Mouse (Mus musculus): Measurements from ENCODE around the gene Clns1a. TPM values are rescaled to one million over a fixed set of nuclear protein-coding genes. Genes with fewer than 3 reads are reported as not detected.

Clns1a gene
- polyA plus RNA-seq, 1 experiment from 2014 or later: 106 TPM

- whole genome bisulfite sequencing: 82% methylated on average over 4 of the region's 4 CpGs
- no peak overlapping the region for H3K27ac ChIP-seq (ENCODE audit: poor library complexity, severe bottlenecking)
- no peak overlapping the region for H3K4me2 ChIP-seq
- H3K9me3 ChIP-seq (replicated peaks): no peaks in the 10 kb centered on the region
- H3K4me1 ChIP-seq (replicated peaks): peaks cover 14% of the 10 kb centered on the region
- no peaks in the 10 kb centered on the region for H3K27me3 ChIP-seq (replicated peaks)
- peaks cover 6% of the 10 kb centered on the region for H3K36me3 ChIP-seq
- H3K4me3 ChIP-seq: no peak overlapping the region
- no peak overlapping the region for H3K9ac ChIP-seq
- ATAC-seq (ENCODE audit: insufficient number of reproducible peaks, low FRiP score): no peak
These were observed 10.7 kb downstream of the Clns1a start for GRCm38 (mm10) chr7:97707123-97707522.

GRCm38 (mm10) chr7:97707809-97708208 is 11.4 kb downstream of the Clns1a start:
- ATAC-seq (ENCODE audit: insufficient number of reproducible peaks, low FRiP score): no peak
- WGBS: 71% methylated on average over 5 of the region's 5 CpGs
- Histone ChIP-seq H3K9ac (0 out of 2 replicates have a peak overlapping the region, but pooled peaks have one; percentile 24), H3K4me1 (replicated peaks) (peaks cover 14% of the 10 kb centered on the region), H3K4me2 (no peak overlapping the region), H3K27ac (ENCODE audit: poor library complexity, severe bottlenecking) (no peak overlapping the region), H3K9me3 (replicated peaks) (no peaks in the 10 kb centered on the region), H3K4me3 (no peak overlapping the region), H3K27me3 (replicated peaks) (no peaks in the 10 kb centered on the region), H3K36me3 (peaks cover 11% of the 10 kb centered on the region)

GRCm38 (mm10) chr7:97709204-97709603 is 12.8 kb downstream of the Clns1a start:
- Histone ChIP-seq H3K4me1 (replicated peaks) (peaks cover 14% of the 10 kb centered on the region), H3K4me3 (no peak overlapping the region), H3K9me3 (replicated peaks) (no peaks in the 10 kb centered on the region), H3K36me3 (peaks cover 20% of the 10 kb centered on the region), H3K4me2 (no peak overlapping the region), H3K27ac (ENCODE audit: poor library complexity, severe bottlenecking) (no peak overlapping the region), H3K9ac (no peak overlapping the region), H3K27me3 (replicated peaks) (no peaks in the 10 kb centered on the region)
- no peak for ATAC-seq (ENCODE audit: insufficient number of reproducible peaks, low FRiP score)
- WGBS: 80% methylated on average over 3 of the region's 3 CpGs

DNA sequence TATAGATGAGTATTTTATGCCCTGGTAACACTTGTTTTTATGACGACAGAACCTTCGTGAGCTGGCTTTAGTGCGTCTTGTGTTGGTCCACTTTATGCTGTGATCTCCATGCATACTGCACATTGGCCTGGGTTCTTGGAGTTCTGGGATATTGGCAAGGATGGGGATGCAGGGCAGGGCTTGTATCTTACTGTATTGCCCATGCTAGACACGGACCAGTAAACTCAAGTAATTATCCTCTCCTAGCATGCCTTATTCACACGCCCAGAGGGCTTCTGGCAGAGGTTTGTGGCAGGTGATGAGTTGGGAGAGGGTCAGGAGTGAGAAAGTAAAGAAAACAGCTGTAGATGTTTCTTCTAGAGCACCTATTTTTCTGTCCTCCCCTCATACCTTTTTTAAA is 18.2 kb downstream of the Clns1a start:
- Histone ChIP-seq H3K27ac (ENCODE audit: poor library complexity, severe bottlenecking) (no peak overlapping the region), H3K4me3 (no peak overlapping the region), H3K36me3 (peaks cover 71% of the 10 kb centered on the region), H3K9me3 (replicated peaks) (peaks cover 6% of the 10 kb centered on the region), H3K9ac (no peak overlapping the region), H3K4me2 (no peak overlapping the region), H3K4me1 (replicated peaks) (no peaks in the 10 kb centered on the region), H3K27me3 (replicated peaks) (no peaks in the 10 kb centered on the region)
- no peak for ATAC-seq (ENCODE audit: insufficient number of reproducible peaks, low FRiP score)
- 93% methylated on average over 5 of the region's 5 CpGs for WGBS

- ATAC-seq (ENCODE audit: insufficient number of reproducible peaks, low FRiP score): no peak
- Histone ChIP-seq H3K27ac (ENCODE audit: poor library complexity, severe bottlenecking) (no peak overlapping the region), H3K4me3 (no peak overlapping the region), H3K9me3 (replicated peaks) (peaks cover 6% of the 10 kb centered on the region), H3K27me3 (replicated peaks) (no peaks in the 10 kb centered on the region), H3K4me2 (no peak overlapping the region), H3K9ac (no peak overlapping the region), H3K36me3 (peaks cover 70% of the 10 kb centered on the region), H3K4me1 (replicated peaks) (0 out of 2 replicates have a peak, but pooled peaks cover 3% of the 10 kb centered on the region)
- WGBS: 90% methylated on average over 1 of the region's 1 CpGs
These were observed 20.9 kb downstream of the Clns1a start for GRCm38 (mm10) chr7:97717326-97717725.

GRCm38 (mm10) chr7:97719078-97719477 is 22.6 kb downstream of the Clns1a start:
- H3K4me2 ChIP-seq: no peak overlapping the region
- no peaks in the 10 kb centered on the region for H3K27me3 ChIP-seq (replicated peaks)
- peaks cover 60% of the 10 kb centered on the region for H3K36me3 ChIP-seq
- H3K4me3 ChIP-seq: no peak overlapping the region
- peaks cover 6% of the 10 kb centered on the region for H3K9me3 ChIP-seq (replicated peaks)
- no peak overlapping the region for H3K27ac ChIP-seq (ENCODE audit: poor library complexity, severe bottlenecking)
- H3K4me1 ChIP-seq (replicated peaks): 0 out of 2 replicates have a peak, but pooled peaks cover 3% of the 10 kb centered on the region
- no peak overlapping the region for H3K9ac ChIP-seq
- 83% methylated on average over 5 of the region's 5 CpGs for WGBS
- no peak for ATAC-seq (ENCODE audit: insufficient number of reproducible peaks, low FRiP score)

- Histone ChIP-seq H3K9me3 (replicated peaks) (no peaks in the 10 kb centered on the region), H3K4me2 (no peak overlapping the region), H3K9ac (no peak overlapping the region), H3K27ac (ENCODE audit: poor library complexity, severe bottlenecking) (no peak overlapping the region), H3K27me3 (replicated peaks) (no peaks in the 10 kb centered on the region), H3K4me3 (no peak overlapping the region), H3K4me1 (replicated peaks) (0 out of 2 replicates have a peak, but pooled peaks cover 3% of the 10 kb centered on the region), H3K36me3 (peaks cover 50% of the 10 kb centered on the region)
- WGBS: 80% methylated on average over 5 of the region's 5 CpGs
- no peak for ATAC-seq (ENCODE audit: insufficient number of reproducible peaks, low FRiP score)
These were observed 23.7 kb downstream of the Clns1a start for GRCm38 (mm10) chr7:97720109-97720508.

- Histone ChIP-seq H3K27me3 (replicated peaks) (no peaks in the 10 kb centered on the region), H3K4me2 (no peak overlapping the region), H3K9ac (no peak overlapping the region), H3K4me3 (no peak overlapping the region), H3K36me3 (peaks cover 28% of the 10 kb centered on the region), H3K9me3 (replicated peaks) (no peaks in the 10 kb centered on the region), H3K4me1 (replicated peaks) (0 out of 2 replicates have a peak, but pooled peaks cover 3% of the 10 kb centered on the region), H3K27ac (ENCODE audit: poor library complexity, severe bottlenecking) (no peak overlapping the region)
- WGBS: 89% methylated on average over 7 of the region's 7 CpGs
- no peak for ATAC-seq (ENCODE audit: insufficient number of reproducible peaks, low FRiP score)
These were observed 26.0 kb downstream of the Clns1a start for GRCm38 (mm10) chr7:97722278-97722918.

- ATAC-seq (ENCODE audit: insufficient number of reproducible peaks, low FRiP score): no peak
- Histone ChIP-seq H3K36me3 (peaks cover 21% of the 10 kb centered on the region), H3K27ac (ENCODE audit: poor library complexity, severe bottlenecking) (no peak overlapping the region), H3K4me2 (no peak overlapping the region), H3K4me1 (replicated peaks) (0 out of 2 replicates have a peak, but pooled peaks cover 3% of the 10 kb centered on the region), H3K9ac (no peak overlapping the region), H3K27me3 (replicated peaks) (no peaks in the 10 kb centered on the region), H3K9me3 (replicated peaks) (no peaks in the 10 kb centered on the region), H3K4me3 (no peak overlapping the region)
- 80% methylated on average over 11 of the region's 11 CpGs for WGBS
These were observed 27.5 kb downstream of the Clns1a start for GRCm38 (mm10) chr7:97723646-97724538.

- peaks cover 5% of the 10 kb centered on the region for H3K4me1 ChIP-seq (replicated peaks)
- no peak overlapping the region for H3K4me2 ChIP-seq
- H3K27ac ChIP-seq (ENCODE audit: poor library complexity, severe bottlenecking): no peak overlapping the region
- ATAC-seq (ENCODE audit: insufficient number of reproducible peaks, low FRiP score): no peak
- peaks cover 12% of the 10 kb centered on the region for H3K36me3 ChIP-seq
- no peak overlapping the region for H3K4me3 ChIP-seq
- WGBS: 96% methylated on average over 6 of the region's 6 CpGs
- H3K9me3 ChIP-seq (replicated peaks): no peaks in the 10 kb centered on the region
- H3K9ac ChIP-seq: no peak overlapping the region
- H3K27me3 ChIP-seq (replicated peaks): no peaks in the 10 kb centered on the region
These were observed 29.0 kb downstream of the Clns1a start for GRCm38 (mm10) chr7:97725401-97725800.

DNA sequence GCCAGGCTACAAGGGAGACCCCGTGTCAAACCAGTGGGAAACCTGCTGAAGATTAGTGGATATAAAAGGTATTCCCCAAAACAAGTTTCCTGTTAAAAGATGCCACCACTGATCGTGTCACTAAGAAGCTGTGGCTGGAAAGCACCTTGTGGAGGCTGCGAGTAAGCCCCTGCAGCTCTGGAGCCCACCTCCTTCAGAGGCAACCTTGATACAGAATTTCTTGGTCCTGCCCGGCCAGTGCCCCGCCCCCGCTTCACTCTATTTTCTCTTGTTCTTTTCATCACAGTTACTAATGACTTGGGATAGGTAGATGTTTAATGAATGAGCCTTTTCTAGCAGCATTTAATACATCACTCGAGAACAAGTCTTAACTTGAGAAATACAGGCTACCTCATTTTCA is 29.6 kb downstream of the Clns1a start:
- Histone ChIP-seq H3K4me2 (no peak overlapping the region), H3K27ac (ENCODE audit: poor library complexity, severe bottlenecking) (no peak overlapping the region), H3K4me1 (replicated peaks) (peaks cover 6% of the 10 kb centered on the region), H3K27me3 (replicated peaks) (no peaks in the 10 kb centered on the region), H3K9me3 (replicated peaks) (no peaks in the 10 kb centered on the region), H3K9ac (no peak overlapping the region), H3K4me3 (no peak overlapping the region), H3K36me3 (peaks cover 8% of the 10 kb centered on the region)
- no peak for ATAC-seq (ENCODE audit: insufficient number of reproducible peaks, low FRiP score)
- WGBS: 82% methylated on average over 7 of the region's 7 CpGs

Measured in heart, embryonic 12.5 days (tissue).